Mouse (Mus musculus) lung, embryonic 14.5 days (tissue): Measurements from ENCODE around the gene Zkscan2. TPM values are rescaled to one million over a fixed set of nuclear protein-coding genes. Genes with fewer than 3 reads are reported as not detected.

Experiments used
- ATAC-seq: fragments of 200-750 bp; cut with Nextera tagmentation; 2 replicates; pipeline ENCODE4 v1.8.0; 2017; ENCODE audit warnings: mild to moderate bottlenecking, moderate TSS enrichment, moderate library complexity; ENCODE audit not compliant: insufficient read depth
- DNase-seq: peaks from one replicate; pipeline ENCODE4 v3.0.0-alpha.2; 2015
- H3K27ac ChIP-seq: fragments of 300-500 bp; sonication (generic); 2 replicates; pipeline ENCODE4 v1.5.1; 2014; ENCODE audit warnings: low read depth, mild to moderate bottlenecking, moderate library complexity
- H3K27me3 ChIP-seq: fragments of 300-500 bp; sonication (generic); 2 replicates; pipeline ENCODE4 v1.6.1; 2014; ENCODE audit warnings: low read length, control low read depth; ENCODE audit not compliant: insufficient read depth
- H3K36me3 ChIP-seq: fragments of 300-500 bp; sonication (generic); 2 replicates; pipeline ENCODE4 v1.6.1; 2014; ENCODE audit warnings: control low read depth; ENCODE audit not compliant: insufficient read depth
- H3K4me1 ChIP-seq: fragments of 300-500 bp; sonication (generic); 2 replicates; pipeline ENCODE4 v1.6.1; 2014; ENCODE audit warnings: antibody characterized with exemption, control low read depth; ENCODE audit not compliant: insufficient read depth
- H3K4me2 ChIP-seq: fragments of 300-500 bp; sonication (generic); 2 replicates; pipeline ENCODE4 v1.6.1; 2014; ENCODE audit warnings: mild to moderate bottlenecking
- H3K4me3 ChIP-seq: fragments of 300-500 bp; sonication (generic); 2 replicates; pipeline ENCODE4 v1.5.1; 2014; ENCODE audit warnings: low read depth, low read length
- H3K9ac ChIP-seq: fragments of 300-500 bp; sonication (generic); 2 replicates; pipeline ENCODE4 v1.6.1; 2014
- H3K9me3 ChIP-seq: fragments of 300-500 bp; sonication (generic); 2 replicates; pipeline ENCODE4 v1.6.1; 2016; ENCODE audit warnings: low read depth, low read length, control low read depth
- CTCF ChIP-seq: IDR thresholded peaks from 2 replicates; pipeline ENCODE4 v1.5.1; 2016; ENCODE audit warnings: antibody characterized with exemption, low read depth
- WGBS: fragments of 180-500 bp; shearing (Covaris S2); extraction: QIAGEN DNeasy Blood & Tissue Kit; methylation state at CpG from one replicate; pipeline ENCODE4 v1.1.7; 2014; 5-methylcytosine and 5-hydroxymethylcytosine counted together
- polyA plus RNA-seq: library from polyadenylated mRNA; unstranded; fragments of >200 nt; fragmentation: Nextera tagmentation; extraction: Ambion mirVana; gene quantifications from 2 replicates; pipeline ENCODE4 v1.2.1, GENCODE M21; 2014

Zkscan2 gene
- polyA plus RNA-seq = 2.2 and 3.3 TPM in 2 replicates

DNA sequence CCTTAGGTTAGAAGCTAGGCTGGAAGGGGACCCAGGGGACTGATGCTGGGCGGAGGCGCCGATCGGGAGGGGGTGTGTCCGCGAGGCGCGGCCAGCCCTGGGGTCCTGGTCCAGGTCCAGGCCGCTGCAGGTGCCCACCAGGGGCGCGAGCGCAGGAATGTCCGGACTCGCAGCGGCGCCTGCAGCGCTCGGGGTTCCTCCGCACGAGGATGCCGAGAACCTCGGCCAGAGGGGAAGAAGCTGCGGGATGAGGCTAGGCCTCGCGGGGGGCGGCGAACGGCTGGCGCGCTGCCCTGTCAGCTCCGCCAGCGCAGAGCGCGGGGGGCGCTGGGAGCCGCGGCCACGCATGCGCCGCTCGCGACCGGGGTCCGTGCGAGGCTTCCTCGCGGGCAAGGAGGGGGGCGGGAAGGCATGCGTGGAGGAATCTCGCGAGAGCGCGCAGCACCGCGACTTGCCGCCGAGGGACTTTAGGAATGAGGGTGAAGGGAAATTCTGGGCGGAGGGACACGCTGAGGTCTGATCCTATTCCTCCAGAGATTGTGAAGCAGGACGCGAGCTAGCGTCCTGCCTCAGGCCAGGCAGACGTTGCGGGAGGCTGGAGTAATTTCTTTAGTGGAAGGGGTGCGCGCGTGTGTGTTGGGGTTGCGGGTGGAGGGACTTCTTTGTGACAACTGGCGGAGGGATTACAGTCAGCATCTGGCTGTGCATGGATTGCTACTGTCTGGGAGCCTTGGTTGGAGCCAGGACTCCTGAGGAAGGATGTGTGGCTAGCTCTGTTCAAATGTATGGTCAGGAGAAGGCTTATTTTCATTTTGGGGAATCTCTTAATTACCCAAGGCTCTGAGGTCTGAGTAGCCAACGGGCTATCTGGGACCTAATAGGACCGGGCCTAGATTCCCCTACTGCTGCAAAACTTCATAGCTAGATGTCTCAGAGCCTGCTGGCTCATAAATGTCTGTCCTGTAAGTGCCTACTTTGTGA, at the start of gene Zkscan2:
TSS of gene Zkscan2 (minus strand) at position 211 of the 981 bp plus-strand sequence.
- DNase-seq = peak; percentile 94
- Histone ChIP-seq H3K4me2 (peak within 1 kb of the TSS; percentile 80), H3K4me1 (no peaks in the 10 kb centered on the region), H3K4me3 (peak within 1 kb of the TSS; percentile 45), H3K27me3 (no peaks in the 10 kb centered on the region), H3K27ac (peak within 1 kb of the TSS; percentile 54; the same call in 1 of the 2 replicates), H3K9me3 (no peaks in the 10 kb centered on the region; the same call in 1 of the 2 replicates), H3K9ac (peak within 1 kb of the TSS; percentile 59), H3K36me3 (no peaks in the 10 kb centered on the region)
- TF ChIP-seq CTCF = peak; percentile 25; the same call in 1 of the 2 replicates
- peak; percentile 96 for ATAC-seq
- 1% methylated on average over 70 of the region's 71 CpGs for WGBS

DNA sequence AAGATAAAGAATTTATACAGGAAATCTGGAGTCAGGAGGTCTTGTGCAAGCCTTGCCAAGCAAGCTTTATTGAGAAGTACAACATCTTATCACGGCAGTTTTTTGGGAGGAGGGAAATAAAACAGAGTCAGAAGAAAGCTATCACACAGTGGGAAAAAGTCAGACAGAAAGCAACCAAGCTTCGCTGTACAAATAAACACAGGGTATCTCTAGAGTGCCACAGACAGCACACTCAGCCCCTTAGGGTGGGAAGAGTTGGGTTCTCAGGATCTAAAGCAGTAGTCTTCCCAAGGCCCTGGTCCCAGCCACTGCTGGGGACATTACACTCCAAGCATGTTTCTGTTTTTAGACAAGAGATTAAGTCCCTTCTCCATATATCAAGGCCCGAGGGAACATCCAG, 28.9 kb upstream of the Zkscan2 start:
- Histone ChIP-seq H3K4me2 (no peak overlapping the region), H3K36me3 (no peaks in the 10 kb centered on the region), H3K27me3 (no peaks in the 10 kb centered on the region), H3K9me3 (no peaks in the 10 kb centered on the region; the same call in 1 of the 2 replicates), H3K4me3 (no peak overlapping the region), H3K4me1 (no peaks in the 10 kb centered on the region), H3K27ac (no peak overlapping the region), H3K9ac (no peak overlapping the region)
- no peak for DNase-seq
- ATAC-seq = no peak
- 56% methylated on average over 3 of the region's 3 CpGs for WGBS
- no peak for TF ChIP-seq CTCF

DNA sequence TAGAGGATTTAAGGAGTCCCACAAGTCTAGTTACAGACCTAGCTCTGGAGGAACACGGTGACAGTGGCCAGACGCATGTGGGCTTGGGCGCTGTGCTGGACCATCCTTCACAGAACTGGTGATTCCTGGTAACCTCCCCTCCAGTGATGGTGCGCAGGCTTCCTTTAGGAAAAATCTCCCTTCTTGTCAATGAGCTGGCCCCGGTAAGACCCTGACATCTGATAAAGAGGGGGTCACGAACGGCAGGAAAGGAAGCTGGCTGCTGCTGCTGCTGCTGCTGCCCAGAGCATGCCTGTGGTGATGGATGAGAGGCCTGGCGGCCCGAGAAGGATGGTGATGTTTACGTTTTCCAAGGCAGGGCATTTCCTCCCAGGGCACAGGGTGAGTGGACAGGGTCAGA, 25.5 kb upstream of the Zkscan2 start:
- no peak for TF ChIP-seq CTCF
- Histone ChIP-seq H3K27ac (no peak overlapping the region), H3K36me3 (no peaks in the 10 kb centered on the region), H3K4me3 (no peak overlapping the region), H3K9ac (no peak overlapping the region), H3K27me3 (no peaks in the 10 kb centered on the region), H3K4me1 (no peaks in the 10 kb centered on the region), H3K4me2 (no peak overlapping the region), H3K9me3 (no peaks in the 10 kb centered on the region)
- ATAC-seq (no peak), DNase-seq (no peak)
- 14% methylated on average over 10 of the region's 10 CpGs for WGBS

DNA sequence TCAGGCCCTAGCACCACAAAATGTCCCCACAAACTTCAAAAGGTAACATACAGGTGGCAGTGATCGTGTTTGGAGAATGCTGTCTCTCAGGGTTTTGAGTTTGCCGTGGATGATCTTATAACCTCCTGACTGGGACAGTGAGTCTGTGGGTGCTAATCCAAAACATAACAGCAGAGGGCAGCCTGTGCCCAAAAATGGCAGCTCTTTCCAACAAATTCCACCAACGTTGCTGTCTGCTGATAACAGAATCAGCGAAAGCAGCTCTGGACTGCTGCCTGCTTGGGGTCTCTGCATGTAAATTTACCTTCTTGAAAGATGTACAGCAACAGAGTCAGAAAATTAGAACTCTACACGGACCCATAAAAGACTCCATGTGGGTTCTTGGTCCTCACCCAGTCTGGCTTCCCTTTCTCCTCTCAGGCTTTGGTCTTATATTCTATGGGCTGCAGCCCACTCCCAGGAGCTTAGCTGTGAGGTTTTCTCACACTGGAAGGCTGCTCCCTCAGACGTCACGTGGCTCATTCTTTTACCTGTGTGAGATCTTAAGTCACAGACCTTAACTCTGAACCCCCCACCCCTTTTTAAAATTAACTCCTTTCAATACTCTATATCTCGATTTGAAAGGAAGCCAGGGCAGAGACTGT, 24.1 kb upstream of the Zkscan2 start:
- peak; percentile 92 for DNase-seq
- ATAC-seq = peak; percentile 55
- Histone ChIP-seq H3K36me3 (no peaks in the 10 kb centered on the region), H3K9me3 (no peaks in the 10 kb centered on the region), H3K4me3 (no peak overlapping the region), H3K4me1 (no peaks in the 10 kb centered on the region), H3K9ac (no peak overlapping the region; the same call in 1 of the 2 replicates), H3K27ac (no peak overlapping the region), H3K27me3 (no peaks in the 10 kb centered on the region), H3K4me2 (no peak overlapping the region)
- peak; percentile 88 for TF ChIP-seq CTCF
- 15% methylated on average over 8 of the region's 8 CpGs for WGBS

DNA sequence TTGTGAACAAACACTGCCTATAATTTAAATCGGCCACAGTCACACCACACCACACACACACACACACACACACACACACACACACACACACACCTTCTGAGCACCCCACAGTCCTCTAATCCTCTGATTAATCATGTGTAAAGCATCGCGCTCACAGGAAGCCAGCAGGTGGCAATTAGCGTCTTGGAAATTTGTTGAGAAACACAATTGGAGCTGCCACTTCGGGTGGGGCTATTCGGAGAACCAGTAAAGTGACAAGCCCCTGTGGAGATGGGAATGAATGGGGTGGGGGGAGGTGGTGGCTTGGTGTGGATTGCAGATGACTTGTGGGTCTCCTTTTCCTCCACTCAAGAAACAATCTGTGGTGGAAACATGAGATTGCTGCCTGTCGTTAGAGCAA, 7.7 kb upstream of the Zkscan2 start:
- ATAC-seq (no peak), DNase-seq (no peak)
- Histone ChIP-seq H3K36me3 (no peaks in the 10 kb centered on the region), H3K4me1 (no peaks in the 10 kb centered on the region), H3K4me3 (no peak overlapping the region), H3K4me2 (no peak overlapping the region), H3K9ac (no peak overlapping the region), H3K9me3 (peaks cover 4% of the 10 kb centered on the region; the same call in 1 of the 2 replicates), H3K27me3 (no peaks in the 10 kb centered on the region), H3K27ac (no peak overlapping the region)
- 75% methylated on average over 7 of the region's 7 CpGs for WGBS
- no peak for TF ChIP-seq CTCF

DNA sequence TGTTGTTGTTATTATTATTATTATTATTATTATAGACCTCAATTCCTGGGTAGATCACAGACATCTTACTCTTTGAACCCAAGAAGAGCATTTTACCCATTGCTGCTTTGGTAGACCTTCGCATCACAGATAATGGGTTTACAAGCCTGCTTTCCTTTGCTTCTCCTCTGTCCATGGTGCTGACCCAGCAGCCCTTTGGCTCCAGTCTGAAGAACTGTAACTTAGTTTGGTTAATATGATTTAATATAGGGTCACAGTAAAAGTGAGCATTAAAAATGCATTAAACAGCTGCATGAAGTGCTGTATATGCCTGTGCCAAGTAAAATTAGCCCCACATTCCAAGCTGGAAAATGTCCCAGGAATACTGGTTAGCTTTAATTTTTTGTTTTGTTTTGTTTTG, 3.1 kb upstream of the Zkscan2 start:
- H3K4me2 ChIP-seq = no peak overlapping the region
- no peak for TF ChIP-seq CTCF
- H3K27me3 ChIP-seq = no peaks in the 10 kb centered on the region
- WGBS = 17% methylated on average over 1 of the region's 1 CpGs
- H3K4me3 ChIP-seq = no peak overlapping the region
- H3K9me3 ChIP-seq = peaks cover 4% of the 10 kb centered on the region; the same call in 1 of the 2 replicates
- H3K4me1 ChIP-seq = no peaks in the 10 kb centered on the region
- H3K27ac ChIP-seq = no peak overlapping the region
- ATAC-seq (no peak), DNase-seq (peak; percentile 90)
- no peaks in the 10 kb centered on the region for H3K36me3 ChIP-seq
- no peak overlapping the region for H3K9ac ChIP-seq
